ENCODE assay signal across 26 mouse cellular contexts in the genomic region with DNA sequence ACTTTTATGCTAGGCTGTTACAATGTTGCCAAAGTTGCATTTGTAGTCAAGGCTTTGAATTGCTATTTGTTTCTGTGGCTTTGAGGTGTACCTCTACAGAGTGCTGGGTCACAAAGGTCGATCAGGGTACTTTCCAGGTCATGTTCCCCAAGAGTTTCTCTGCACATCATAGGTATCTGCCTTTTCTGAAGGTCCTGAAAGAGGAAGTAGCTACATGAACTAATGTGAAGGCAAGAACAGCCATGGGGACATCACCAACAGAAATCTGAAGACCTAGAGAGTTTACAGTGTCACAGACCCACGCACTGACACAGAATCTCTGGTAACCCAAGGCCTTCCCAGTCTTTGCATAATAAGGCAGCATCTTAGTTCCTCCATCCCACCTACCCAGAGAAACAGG.
"Had no signal": no experiment of that assay in that cellular context is flagged by ENCODE, and none has a peak within 500 bp of the region (broad histone marks: within the 10 kb centered on the region; RNA-seq: fewer than 3 reads in every experiment).

No protein-coding gene starts in this region.

- H3K27me3 ChIP-seq: heart, embryonic 15.5 days; kidney, embryonic 15.5 days; limb, embryonic 13.5 days; limb, embryonic 15.5 days; liver, embryonic 12.5 days had no signal

- H3K36me3 ChIP-seq: heart, embryonic 13.5 days; heart, embryonic 15.5 days; kidney, embryonic 15.5 days; limb, embryonic 13.5 days; limb, embryonic 15.5 days; liver, embryonic 12.5 days had no signal

- H3K9ac ChIP-seq: heart, embryonic 13.5 days; heart, embryonic 15.5 days; hindbrain, embryonic 14.5 days; kidney, embryonic 15.5 days; limb, embryonic 13.5 days; limb, embryonic 15.5 days; liver, embryonic 12.5 days; liver, embryonic 14.5 days had no signal

- DNase-seq: gastrocnemius, adult 2 months; gastrocnemius, postnatal 14 days; gastrocnemius, postnatal 36 days; heart, adult 2 months; heart, postnatal 14 days; heart, postnatal 36 days; kidney, adult 11 months; kidney, adult 2 months; kidney, adult 9 months; kidney, postnatal 14 days; kidney, postnatal 36 days; layer of hippocampus, adult 9-11 months; layer of hippocampus, postnatal 36 days; left cerebral cortex, postnatal 4 days had no signal

- H3K9me3 ChIP-seq: heart, embryonic 15.5 days; kidney, embryonic 15.5 days; limb, embryonic 15.5 days had no signal

- H3K27ac ChIP-seq: gastrocnemius, adult 2 months; heart, adult 2 months; heart, embryonic 13.5 days; heart, embryonic 15.5 days; hindbrain, embryonic 14.5 days; kidney, embryonic 15.5 days; kidney, postnatal 0 days; limb, embryonic 13.5 days; limb, embryonic 15.5 days; liver, embryonic 12.5 days; liver, embryonic 14.5 days had no signal

- ATAC-seq: hindbrain, embryonic 16.5 days; intestine, embryonic 16.5 days; liver, embryonic 12.5 days had no signal

- H3K4me3 ChIP-seq: gastrocnemius, adult 2 months; heart, adult 2 months; heart, embryonic 13.5 days; heart, embryonic 15.5 days; kidney, embryonic 15.5 days; limb, embryonic 13.5 days; limb, embryonic 15.5 days; liver, embryonic 12.5 days had no signal

- H3K4me1 ChIP-seq: heart, embryonic 13.5 days; heart, embryonic 15.5 days; kidney, embryonic 15.5 days; limb, embryonic 13.5 days; limb, embryonic 15.5 days; liver, embryonic 12.5 days had no signal

- H3K4me2 ChIP-seq: heart, embryonic 11.5 days; heart, embryonic 13.5 days; heart, embryonic 15.5 days; hindbrain, embryonic 14.5 days; kidney, embryonic 15.5 days; limb, embryonic 13.5 days; limb, embryonic 15.5 days; liver, embryonic 12.5 days had no signal
